Mouse (Mus musculus) heart, adult 2 months (tissue): Measurements from ENCODE around the gene Utf1. TPM values are rescaled to one million over a fixed set of nuclear protein-coding genes. Genes with fewer than 3 reads are reported as not detected.
A peak's percentile ranks its signal among the peaks of the same experiment; 100 is the strongest.

ENCODE experiments used
- DNase-seq, 2 experiments: peaks; one replicate each; pipeline ENCODE4 v3.0.0; 2021
- H3K27ac ChIP-seq: fragments of 200-600 bp; 2 replicates; pipeline ENCODE4 v1.8.1; 2022
- H3K27me3 ChIP-seq: fragments of 200-500 bp; 2 replicates; pipeline ENCODE4 v1.6.1; 2012; ENCODE audit warnings: mild to moderate bottlenecking, low read length, inconsistent platforms, mixed read lengths; ENCODE audit not compliant: control insufficient read depth, insufficient read depth
- H3K36me3 ChIP-seq: fragments of 200-500 bp; 2 replicates; pipeline ENCODE4 v1.6.1; 2012; ENCODE audit warnings: low read length, inconsistent platforms; ENCODE audit not compliant: control insufficient read depth, insufficient read depth
- H3K4me1 ChIP-seq: fragments of 200-500 bp; 2 replicates; pipeline ENCODE4 v1.6.1; 2011; ENCODE audit warnings: low read length; ENCODE audit not compliant: control insufficient read depth, insufficient read depth
- H3K4me3 ChIP-seq: fragments of 200-600 bp; 2 replicates; pipeline ENCODE4 v1.8.1; 2022
- H3K79me2 ChIP-seq: fragments of 200-500 bp; replicated peaks from 2 replicates; pipeline ENCODE4 v1.6.1; 2012; ENCODE audit warnings: mild to moderate bottlenecking, inconsistent platforms, low read length, moderate library complexity, mixed read lengths; ENCODE audit not compliant: control insufficient read depth, insufficient read depth
- H3K9ac ChIP-seq: fragments of 200-500 bp; 2 replicates; pipeline ENCODE4 v1.6.1; 2012; ENCODE audit warnings: low read depth, mild to moderate bottlenecking, control low read depth, inconsistent platforms, low read length, mixed read lengths
- CTCF ChIP-seq: fragments of 200-600 bp; IDR thresholded peaks from 2 replicates; pipeline ENCODE4 v1.8.1; 2022; ENCODE audit warnings: antibody characterized with exemption, mild to moderate bottlenecking, moderate library complexity
- EP300 ChIP-seq: fragments of 200-500 bp; IDR thresholded peaks from 2 replicates; pipeline ENCODE4 v1.6.1; 2011; ENCODE audit warnings: low read depth, low read length, control low read depth; ENCODE audit not compliant: insufficient read depth
- POLR2A ChIP-seq: fragments of 200-500 bp; IDR thresholded peaks from 2 replicates; pipeline ENCODE4 v1.6.1; 2011; ENCODE audit warnings: mild to moderate bottlenecking, low read depth, low read length, control low read depth; ENCODE audit not compliant: insufficient read depth
- WGBS: fragments of 180-500 bp; shearing (Covaris S2); methylation state at CpG from one replicate; pipeline ENCODE4 v1.1.7; 2018; 5-methylcytosine and 5-hydroxymethylcytosine counted together
- intact Hi-C: fragments of 180-260 bp; cut with DNase I; formaldehyde crosslinking; loops from one replicate; pipeline ENCODE4 v1.15.1; 2025
- polyA plus RNA-seq: library from polyadenylated mRNA; depleted of rRNA; stranded (reverse); fragments of >200 nt; gene quantifications from 2 replicates; pipeline ENCODE4 v1.2.3, GENCODE M21; 2012
- total RNA-seq, 2 experiments: library from RNA; stranded (reverse); gene quantifications; 2 replicates each; pipeline ENCODE4 v1.2.3; 2021

Gene Utf1
- total and polyA plus RNA-seq, 3 experiments, result not detected

DNA sequence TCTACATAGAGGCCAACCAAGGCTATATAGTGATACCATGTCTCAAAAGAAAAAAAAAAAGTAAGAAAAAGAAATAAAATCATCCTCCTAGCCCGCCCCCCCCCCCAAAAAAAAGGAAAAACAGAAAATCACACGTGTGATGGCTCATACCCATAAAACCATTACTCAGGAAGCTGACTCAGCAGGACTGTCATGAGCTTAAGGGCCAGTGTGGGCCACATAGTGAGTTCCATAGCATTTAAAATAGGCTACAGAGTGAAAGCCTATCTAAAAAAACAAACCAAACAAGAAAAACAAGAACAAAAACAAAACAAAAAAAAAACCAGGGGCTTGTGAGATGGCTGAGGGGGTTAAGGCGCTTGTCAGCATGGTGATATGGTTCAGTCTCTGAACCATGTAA is 37.2 kb downstream of the Utf1 start:
- DNase-seq, result no peak
- Histone ChIP-seq H3K27ac (no peak overlapping the region), H3K9ac (no peak overlapping the region), H3K4me1 (peaks cover 3% of the 10 kb centered on the region), H3K79me2 (no peaks in the 10 kb centered on the region), H3K36me3 (no peaks in the 10 kb centered on the region), H3K27me3 (no peaks in the 10 kb centered on the region), H3K4me3 (no peak overlapping the region)
- 61% methylated on average over 3 of the region's 3 CpGs for WGBS
- intact Hi-C loops, result no loop called here
- TF ChIP-seq POLR2A (no peak), EP300 (no peak), CTCF (no peak)

- Histone ChIP-seq H3K4me3 (no peak overlapping the region), H3K36me3 (no peaks in the 10 kb centered on the region), H3K27ac (no peak overlapping the region), H3K9ac (no peak overlapping the region), H3K4me1 (peaks cover 3% of the 10 kb centered on the region), H3K27me3 (no peaks in the 10 kb centered on the region), H3K79me2 (no peaks in the 10 kb centered on the region)
- TF ChIP-seq EP300 (no peak), CTCF (no peak), POLR2A (no peak)
- intact Hi-C loops, result no loop called here
- DNase-seq, result no peak
- WGBS, result 81% methylated on average over 11 of the region's 11 CpGs
Observed at GRCm38 (mm10) chr7:139982058-139982457, 38.5 kb downstream of the Utf1 start.

DNA sequence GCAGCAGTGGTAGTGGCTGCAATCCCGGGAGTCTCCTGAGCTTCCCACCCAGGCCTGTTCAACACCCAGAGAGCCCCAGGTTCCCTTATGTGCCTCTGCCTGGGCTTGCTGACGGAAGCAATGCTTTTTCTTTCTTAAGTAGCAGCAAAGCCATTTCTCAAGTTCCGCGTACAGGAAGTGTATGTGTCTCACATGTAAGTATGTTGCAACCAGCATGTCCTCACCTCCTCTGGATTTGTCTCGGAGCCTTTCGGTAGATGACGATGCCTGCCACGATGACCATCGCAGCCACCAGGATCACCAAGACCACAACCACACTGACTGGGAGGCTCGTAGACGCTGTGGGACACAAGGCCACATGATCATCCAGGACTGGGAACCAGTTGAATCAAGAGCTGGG is 40.9 kb downstream of the Utf1 start:
- no peak overlapping the region for H3K9ac ChIP-seq
- intact Hi-C loops, result no loop called here
- no peak overlapping the region for H3K27ac ChIP-seq
- H3K4me1 ChIP-seq, result no peaks in the 10 kb centered on the region
- no peak for DNase-seq
- H3K79me2 ChIP-seq, result no peaks in the 10 kb centered on the region
- no peak for TF ChIP-seq EP300
- TF ChIP-seq CTCF, result no peak
- no peak for TF ChIP-seq POLR2A
- H3K36me3 ChIP-seq, result no peaks in the 10 kb centered on the region
- 89% methylated on average over 11 of the region's 11 CpGs for WGBS
- no peaks in the 10 kb centered on the region for H3K27me3 ChIP-seq
- H3K4me3 ChIP-seq, result no peak overlapping the region

GRCm38 (mm10) chr7:139988272-139988671 is 44.7 kb downstream of the Utf1 start:
- Histone ChIP-seq H3K4me3 (no peak overlapping the region), H3K79me2 (no peaks in the 10 kb centered on the region), H3K27ac (no peak overlapping the region), H3K27me3 (no peaks in the 10 kb centered on the region), H3K4me1 (no peaks in the 10 kb centered on the region), H3K36me3 (no peaks in the 10 kb centered on the region), H3K9ac (no peak overlapping the region)
- 70% methylated on average over 9 of the region's 9 CpGs for WGBS
- TF ChIP-seq CTCF, result no peak
- no peak for TF ChIP-seq EP300
- TF ChIP-seq POLR2A, result no peak
- intact Hi-C loops, result no loop called here
- DNase-seq, result no peak

DNA sequence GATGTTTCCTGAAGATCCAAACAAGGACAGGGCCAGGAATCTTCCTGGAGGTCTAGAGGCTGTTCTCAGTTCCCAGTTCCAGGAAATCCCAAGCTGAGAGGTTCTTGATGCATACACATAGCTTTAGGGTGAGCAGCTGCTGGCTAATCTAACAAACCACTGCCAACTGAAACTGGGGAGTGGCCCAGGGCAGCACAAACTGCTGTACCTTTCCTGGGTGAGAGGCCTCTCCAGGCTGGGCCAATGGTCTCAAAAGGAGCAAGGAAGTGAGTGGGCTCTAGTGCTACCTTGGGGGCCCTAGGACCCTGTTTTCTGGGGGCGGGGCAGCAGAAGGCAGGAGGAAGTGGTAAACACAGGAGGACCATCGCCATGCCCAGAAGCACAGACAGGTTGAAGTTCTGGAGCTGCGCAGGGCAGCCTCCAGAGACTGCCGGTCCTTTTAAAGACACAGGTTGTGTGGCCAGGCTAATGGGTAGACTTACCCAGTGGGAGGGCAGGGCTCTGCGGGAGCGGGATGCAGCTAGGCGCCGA is 47.3 kb downstream of the Utf1 start:
- no peaks in the 10 kb centered on the region for H3K79me2 ChIP-seq
- H3K9ac ChIP-seq, result no peak overlapping the region
- WGBS, result 70% methylated on average over 8 of the region's 8 CpGs
- no peak overlapping the region for H3K27ac ChIP-seq
- H3K4me3 ChIP-seq, result no peak overlapping the region
- no peaks in the 10 kb centered on the region for H3K36me3 ChIP-seq
- H3K4me1 ChIP-seq, result no peaks in the 10 kb centered on the region
- DNase-seq, result no peak
- TF ChIP-seq EP300, result no peak
- no peak for TF ChIP-seq POLR2A
- no peak for TF ChIP-seq CTCF
- no peaks in the 10 kb centered on the region for H3K27me3 ChIP-seq
- intact Hi-C loops, result loop anchor here (5.0 kb wide), 1 partner anchor 1019 kb away; no protein-coding TSS in a partner anchor

GRCm38 (mm10) chr7:139992406-139992805 is 48.8 kb downstream of the Utf1 start, which contains the start of gene Adam8:
Gene Adam8 (minus strand): TSS chr7:139992562.
- no peak within 1 kb of the TSS for H3K4me3 ChIP-seq
- H3K36me3 ChIP-seq, result no peaks in the 10 kb centered on the region
- intact Hi-C loops, result loop anchor here (5.0 kb wide), 1 partner anchor 1020 kb away; no protein-coding TSS in a partner anchor
- H3K27me3 ChIP-seq, result no peaks in the 10 kb centered on the region
- peak in 1 of 2 experiments; percentile 27 for DNase-seq
- H3K4me1 ChIP-seq, result no peaks in the 10 kb centered on the region
- H3K27ac ChIP-seq, result no peak within 1 kb of the TSS
- TF ChIP-seq CTCF (no peak), EP300 (no peak), POLR2A (no peak)
- H3K79me2 ChIP-seq, result no peaks in the 10 kb centered on the region
- 31% methylated on average over 7 of the region's 7 CpGs for WGBS
- H3K9ac ChIP-seq, result no peak within 1 kb of the TSS
